In genomic region chr11:23007166-23007480, GRCm38 (mm10) we compare ENCODE assay signal across 8 mouse cellular contexts. TPM values are rescaled to one million over a fixed set of nuclear protein-coding genes. Genes with fewer than 3 reads are reported as not detected.
DNase-seq lines count a peak whose midpoint lies in the region; ATAC-seq and TF ChIP-seq lines count a peak whose summit lies in the region.

No protein-coding gene starts in this region.

- no peak overlapping the region for H3K27ac ChIP-seq in liver, adult 2 months (replicated peaks; ENCODE audit: insufficient read depth, low read depth, low read length)
- H3K27ac ChIP-seq in embryonic facial prominence, embryonic 11.5 days (replicated peaks; ENCODE audit: low read depth, low read length), result no peak overlapping the region
- 0 out of 2 replicates have a peak overlapping the region, but pooled peaks have one; percentile 88 for H3K27ac ChIP-seq in intestine, embryonic 15.5 days
- peak overlapping the region; percentile 96 for H3K27ac ChIP-seq in neural tube, embryonic 13.5 days (replicated peaks)

- peak; percentile 25 for DNase-seq in liver, adult 2 months (ENCODE audit: extremely low read depth, low read depth, low spot score)
- no peak for DNase-seq in liver
- DNase-seq in embryonic facial prominence, embryonic 11.5 days (ENCODE audit: low spot score), result no peak
- DNase-seq in spleen, postnatal 10 days (ENCODE audit: low spot score in 2 of 2), result no peak
- no peak for DNase-seq in thymus, postnatal 10 days (ENCODE audit: low spot score in 2 of 2)

- H3K4me1 ChIP-seq in liver, adult 2 months (ENCODE audit: control insufficient read depth, insufficient read depth, low read length), result peaks cover 2% of the 10 kb centered on the region; the same call in 1 of the 2 replicates
- no peaks in the 10 kb centered on the region for H3K4me1 ChIP-seq in embryonic facial prominence, embryonic 11.5 days (ENCODE audit: control insufficient read depth, insufficient read depth, low read length)
- no peaks in the 10 kb centered on the region; the same call in 1 of the 2 replicates for H3K4me1 ChIP-seq in intestine, embryonic 15.5 days (replicated peaks)
- peaks cover 7% of the 10 kb centered on the region for H3K4me1 ChIP-seq in neural tube, embryonic 13.5 days (replicated peaks)

- TF ChIP-seq POLR2A in liver, adult 2 months (IDR thresholded peaks at IDR 0.05; ENCODE audit: extremely low read depth, insufficient read depth, low read length), result no peak

- H3K36me3 ChIP-seq in liver, adult 2 months (ENCODE audit: control insufficient read depth, insufficient read depth, low read length), result peaks cover 24% of the 10 kb centered on the region
- H3K36me3 ChIP-seq in embryonic facial prominence, embryonic 11.5 days (replicated peaks; ENCODE audit: control insufficient read depth, insufficient read depth, low read depth, low read length), result peaks cover 5% of the 10 kb centered on the region
- peaks cover 8% of the 10 kb centered on the region for H3K36me3 ChIP-seq in intestine, embryonic 15.5 days
- H3K36me3 ChIP-seq in neural tube, embryonic 13.5 days, result peaks cover 33% of the 10 kb centered on the region

- H3K9ac ChIP-seq in liver, adult 2 months (ENCODE audit: low read depth, low read length), result no peak overlapping the region
- peak overlapping the region; percentile 30; the same call in 1 of the 2 replicates for H3K9ac ChIP-seq in embryonic facial prominence, embryonic 11.5 days (replicated peaks; ENCODE audit: low read length)
- 0 out of 2 replicates have a peak overlapping the region, but pooled peaks have one; percentile 34 for H3K9ac ChIP-seq in intestine, embryonic 15.5 days
- H3K9ac ChIP-seq in neural tube, embryonic 13.5 days, result peak overlapping the region; percentile 67

- no peak overlapping the region for H3K4me3 ChIP-seq in liver, adult 2 months (ENCODE audit: insufficient read depth, low read depth, low read length)
- peak overlapping the region; percentile 55 for H3K4me3 ChIP-seq in embryonic facial prominence, embryonic 11.5 days (ENCODE audit: low read depth, low read length)
- peak overlapping the region; percentile 66 for H3K4me3 ChIP-seq in intestine, embryonic 15.5 days (replicated peaks)
- peak overlapping the region; percentile 54 for H3K4me3 ChIP-seq in neural tube, embryonic 13.5 days

- no peaks in the 10 kb centered on the region for H3K79me2 ChIP-seq in liver, adult 2 months (ENCODE audit: control insufficient read depth, insufficient read depth, low read length)

- H3K27me3 ChIP-seq in liver, adult 2 months (ENCODE audit: control insufficient read depth, insufficient read depth, low read length), result no peaks in the 10 kb centered on the region
- H3K27me3 ChIP-seq in embryonic facial prominence, embryonic 11.5 days (ENCODE audit: control insufficient read depth, insufficient read depth, low read length), result no peaks in the 10 kb centered on the region
- no peaks in the 10 kb centered on the region for H3K27me3 ChIP-seq in intestine, embryonic 15.5 days (replicated peaks)
- H3K27me3 ChIP-seq in neural tube, embryonic 13.5 days, result no peaks in the 10 kb centered on the region

- WGBS in liver, adult 2 months, result 4% methylated on average over 6 of the region's 6 CpGs
- whole genome bisulfite sequencing in embryonic facial prominence, embryonic 11.5 days, result 7% methylated on average over 6 of the region's 6 CpGs
- WGBS in intestine, embryonic 15.5 days, result 4% methylated on average over 6 of the region's 6 CpGs
- whole genome bisulfite sequencing in neural tube, embryonic 13.5 days, result 4% methylated on average over 6 of the region's 6 CpGs

- TF ChIP-seq CTCF in liver, adult 2 months (IDR thresholded peaks at IDR 0.05; ENCODE audit: low read depth, low read length), result no peak

- H3K4me2 ChIP-seq in embryonic facial prominence, embryonic 11.5 days (ENCODE audit: low read depth, low read length), result peak overlapping the region; percentile 81
- H3K4me2 ChIP-seq in intestine, embryonic 15.5 days (replicated peaks), result peak overlapping the region; percentile 84
- peak overlapping the region; percentile 72 for H3K4me2 ChIP-seq in neural tube, embryonic 13.5 days

- ATAC-seq in embryonic facial prominence, embryonic 11.5 days (replicated peaks; ENCODE audit: insufficient number of reproducible peaks, low FRiP score, low TSS enrichment, low read depth), result no peak; the same call in 1 of the 2 replicates
- peak; percentile 62; the same call in 1 of the 2 replicates for ATAC-seq in intestine, embryonic 15.5 days
- peak; percentile 29 for ATAC-seq in neural tube, embryonic 13.5 days (ENCODE audit: low read depth)
- ATAC-seq in megakaryocyte-erythroid progenitor cell, adult 5-6 weeks (replicated peaks; ENCODE audit: low FRiP score, low TSS enrichment, poor library complexity, severe bottlenecking), result no peak; the same call in 1 of the 2 replicates

- no peaks in the 10 kb centered on the region for H3K9me3 ChIP-seq in embryonic facial prominence, embryonic 11.5 days (replicated peaks; ENCODE audit: control insufficient read depth, low read length)
- H3K9me3 ChIP-seq in intestine, embryonic 15.5 days, result no peaks in the 10 kb centered on the region
- H3K9me3 ChIP-seq in neural tube, embryonic 13.5 days, result no peaks in the 10 kb centered on the region

RNA-seq across cellular contexts. Expression of gene Fam161a, which starts 0.2 kb away (rescaled TPM):
- 1.9 and 3.8 TPM in 2 replicates for total RNA-seq in liver, adult 2 months (2014; rRNA removed)
- 0.95 and 1.0 TPM in 2 replicates for polyA plus RNA-seq in liver, adult 2 months (2012; rRNA removed)
- polyA plus RNA-seq in embryonic facial prominence, embryonic 11.5 days (2014; fragmentation: Nextera tagmentation; extraction: Ambion mirVana), result 2.5 and 4.1 TPM in 2 replicates
- 1.5 and 1.8 TPM in 2 replicates for polyA plus RNA-seq in intestine, embryonic 15.5 days (2015; fragmentation: Nextera tagmentation; extraction: Ambion mirVana)
- polyA plus RNA-seq in neural tube, embryonic 13.5 days (2015; fragmentation: Nextera tagmentation; extraction: Ambion mirVana), result 4.1 and 4.9 TPM in 2 replicates
- total RNA-seq in megakaryocyte-erythroid progenitor cell, adult 5-6 weeks (2014; fragmentation: Nextera tagmentation), result 1.2 and 4.3 TPM in 2 replicates
- total RNA-seq in megakaryocyte-erythroid progenitor cell, adult 5-6 weeks (2017), result 2.4 and 3.0 TPM in 2 replicates

RNA-seq across cellular contexts. Expression of gene Cct4, which starts 16.8 kb away (rescaled TPM):
- total RNA-seq in liver, adult 2 months (2014; rRNA removed), result 86.8 and 92.2 TPM in 2 replicates
- 89.2 and 136 TPM in 2 replicates for polyA plus RNA-seq in liver, adult 2 months (2012; rRNA removed)
- 458 and 477 TPM in 2 replicates for polyA plus RNA-seq in embryonic facial prominence, embryonic 11.5 days (2014; fragmentation: Nextera tagmentation; extraction: Ambion mirVana)
- 256 and 268 TPM in 2 replicates for polyA plus RNA-seq in intestine, embryonic 15.5 days (2015; fragmentation: Nextera tagmentation; extraction: Ambion mirVana)
- 306 and 322 TPM in 2 replicates for polyA plus RNA-seq in neural tube, embryonic 13.5 days (2015; fragmentation: Nextera tagmentation; extraction: Ambion mirVana)
- 311 and 390 TPM in 2 replicates for total RNA-seq in megakaryocyte-erythroid progenitor cell, adult 5-6 weeks (2014; fragmentation: Nextera tagmentation)
- 447 and 464 TPM in 2 replicates for total RNA-seq in megakaryocyte-erythroid progenitor cell, adult 5-6 weeks (2017)

RNA-seq across cellular contexts. Expression of gene Commd1, which starts 24.9 kb away (rescaled TPM):
- total RNA-seq in liver, adult 2 months (2014; rRNA removed), result 42.4 and 53.5 TPM in 2 replicates
- 15.9 and 18.5 TPM in 2 replicates for polyA plus RNA-seq in liver, adult 2 months (2012; rRNA removed)
- polyA plus RNA-seq in embryonic facial prominence, embryonic 11.5 days (2014; fragmentation: Nextera tagmentation; extraction: Ambion mirVana), result 402 and 452 TPM in 2 replicates
- polyA plus RNA-seq in intestine, embryonic 15.5 days (2015; fragmentation: Nextera tagmentation; extraction: Ambion mirVana), result 375 and 384 TPM in 2 replicates
- 302 and 308 TPM in 2 replicates for polyA plus RNA-seq in neural tube, embryonic 13.5 days (2015; fragmentation: Nextera tagmentation; extraction: Ambion mirVana)
- total RNA-seq in megakaryocyte-erythroid progenitor cell, adult 5-6 weeks (2014; fragmentation: Nextera tagmentation), result 74.4 and 174 TPM in 2 replicates
- total RNA-seq in megakaryocyte-erythroid progenitor cell, adult 5-6 weeks (2017), result 63.0 and 95.3 TPM in 2 replicates

RNA-seq across cellular contexts. Expression of gene Gm28048, which starts 25.2 kb away (rescaled TPM):
- 12.4 and 13.0 TPM in 2 replicates for total RNA-seq in liver, adult 2 months (2014; rRNA removed)
- not detected in 2 replicates for polyA plus RNA-seq in liver, adult 2 months (2012; rRNA removed)
- polyA plus RNA-seq in embryonic facial prominence, embryonic 11.5 days (2014; fragmentation: Nextera tagmentation; extraction: Ambion mirVana), result 9.5 and 9.8 TPM in 2 replicates
- polyA plus RNA-seq in intestine, embryonic 15.5 days (2015; fragmentation: Nextera tagmentation; extraction: Ambion mirVana), result 13.1 and 16.2 TPM in 2 replicates
- 6.7 and 7.4 TPM in 2 replicates for polyA plus RNA-seq in neural tube, embryonic 13.5 days (2015; fragmentation: Nextera tagmentation; extraction: Ambion mirVana)
- total RNA-seq in megakaryocyte-erythroid progenitor cell, adult 5-6 weeks (2014; fragmentation: Nextera tagmentation), result 31.4 and 32.3 TPM in 2 replicates
- 33.9 and 42.3 TPM in 2 replicates for total RNA-seq in megakaryocyte-erythroid progenitor cell, adult 5-6 weeks (2017)

RNA-seq across cellular contexts. Expression of gene Zrsr1, which starts 35.3 kb away (rescaled TPM):
- 5.6 and 6.8 TPM in 2 replicates for total RNA-seq in liver, adult 2 months (2014; rRNA removed)
- 3.8 and 4.9 TPM in 2 replicates for polyA plus RNA-seq in liver, adult 2 months (2012; rRNA removed)
- polyA plus RNA-seq in embryonic facial prominence, embryonic 11.5 days (2014; fragmentation: Nextera tagmentation; extraction: Ambion mirVana), result 4.8 TPM in 2 replicates
- polyA plus RNA-seq in intestine, embryonic 15.5 days (2015; fragmentation: Nextera tagmentation; extraction: Ambion mirVana), result 2.4 and 2.9 TPM in 2 replicates
- 8.9 and 9.4 TPM in 2 replicates for polyA plus RNA-seq in neural tube, embryonic 13.5 days (2015; fragmentation: Nextera tagmentation; extraction: Ambion mirVana)
- 6.4 and 7.3 TPM in 2 replicates for total RNA-seq in megakaryocyte-erythroid progenitor cell, adult 5-6 weeks (2014; fragmentation: Nextera tagmentation)
- total RNA-seq in megakaryocyte-erythroid progenitor cell, adult 5-6 weeks (2017), result 16.3 and 23.6 TPM in 2 replicates

Comparison
In these comparisons a context has a peak if more than half of its experiments do, and no peak if none do; other contexts are left out.
1. H3K27ac ChIP-seq: peak in intestine, embryonic 15.5 days (single experiment) and neural tube, embryonic 13.5 days (single experiment); none in liver, adult 2 months (single experiment) and embryonic facial prominence, embryonic 11.5 days (single experiment).
2. ATAC-seq: peak in intestine, embryonic 15.5 days (single experiment) and neural tube, embryonic 13.5 days (single experiment); none in embryonic facial prominence, embryonic 11.5 days (single experiment) and megakaryocyte-erythroid progenitor cell, adult 5-6 weeks (single experiment).
3. RNA of gene Commd1, which starts 24.9 kb away (polyA plus RNA-seq): 402 to 452 TPM in embryonic facial prominence, embryonic 11.5 days, 375 to 384 TPM in intestine, embryonic 15.5 days and 302 to 308 TPM in neural tube, embryonic 13.5 days; 15.9 to 18.5 TPM in liver, adult 2 months; every median in the first group is over 10 times any median in the second.
4. Peak in every context shown above with its lines, with median percentiles within 50 percentile points of each other: H3K4me2 ChIP-seq.